ENCODE assay signal across 11 mouse cellular contexts in genomic region chr7:105480081-105480480, GRCm38 (mm10). TPM values are rescaled to one million over a fixed set of nuclear protein-coding genes. Genes with fewer than 3 reads are reported as not detected.
DNase-seq lines count a peak whose midpoint lies in the region; ATAC-seq and TF ChIP-seq lines count a peak whose summit lies in the region.
"Had no signal": no experiment of that assay in that cellular context is flagged by ENCODE, and none has a peak within 500 bp of the region (broad histone marks: within the 10 kb centered on the region; RNA-seq: fewer than 3 reads in every experiment).

No protein-coding gene starts in this region.

- peak overlapping the region; percentile 52; the same call in 1 of the 2 replicates for H3K4me3 ChIP-seq in kidney, embryonic 16.5 days (ENCODE audit: low read length)
- H3K4me3 ChIP-seq in brown adipose tissue, adult 24 weeks (ENCODE audit: insufficient read depth, low read depth, low read length): peak overlapping the region; percentile 70
- H3K4me3 ChIP-seq in midbrain, postnatal 0 days (ENCODE audit: low read depth, low read length): no peak overlapping the region
- H3K4me3 ChIP-seq: midbrain, embryonic 12.5 days had no signal

- peak overlapping the region; percentile 74 for H3K4me2 ChIP-seq in kidney, embryonic 16.5 days (replicated peaks; ENCODE audit: low read depth, low read length)
- no peak overlapping the region for H3K4me2 ChIP-seq in midbrain, postnatal 0 days (ENCODE audit: low read depth, low read length, poor library complexity, severe bottlenecking)

- H3K9ac ChIP-seq in kidney, embryonic 16.5 days (replicated peaks; ENCODE audit: low read length): no peak overlapping the region
- H3K9ac ChIP-seq in midbrain, postnatal 0 days (replicated peaks; ENCODE audit: low read length, poor library complexity, severe bottlenecking): no peak overlapping the region
- H3K9ac ChIP-seq: limb, embryonic 12.5 days; midbrain, embryonic 12.5 days had no signal

- ATAC-seq in kidney, embryonic 16.5 days (ENCODE audit: low FRiP score, low TSS enrichment): no peak
- no peak for ATAC-seq in midbrain, postnatal 0 days (ENCODE audit: low FRiP score)
- no peak for ATAC-seq in megakaryocyte progenitor cell, adult 5-6 weeks (replicated peaks; ENCODE audit: poor library complexity)

- H3K9me3 ChIP-seq in kidney, embryonic 16.5 days (ENCODE audit: low read length): no peaks in the 10 kb centered on the region
- H3K9me3 ChIP-seq in midbrain, postnatal 0 days (ENCODE audit: low read length): no peaks in the 10 kb centered on the region
- H3K9me3 ChIP-seq: limb, embryonic 12.5 days; midbrain, embryonic 12.5 days had no signal

- peaks cover 10% of the 10 kb centered on the region for H3K4me1 ChIP-seq in kidney, embryonic 16.5 days (ENCODE audit: insufficient read depth, low read length)
- H3K4me1 ChIP-seq in brown adipose tissue, adult 24 weeks (ENCODE audit: control insufficient read depth, insufficient read depth, insufficient read length, low read length): peaks cover 11% of the 10 kb centered on the region
- no peaks in the 10 kb centered on the region for H3K4me1 ChIP-seq in midbrain, postnatal 0 days (ENCODE audit: insufficient read depth, low read length)

- H3K27ac ChIP-seq in kidney, embryonic 16.5 days (ENCODE audit: low read length): no peak overlapping the region
- H3K27ac ChIP-seq in brown adipose tissue, adult 24 weeks (replicated peaks; ENCODE audit: low read depth, low read length): peak overlapping the region; percentile 88
- H3K27ac ChIP-seq in midbrain, postnatal 0 days (ENCODE audit: low read depth, low read length): no peak overlapping the region
- H3K27ac ChIP-seq: limb, embryonic 12.5 days; midbrain, embryonic 12.5 days had no signal

- no peaks in the 10 kb centered on the region for H3K36me3 ChIP-seq in kidney, embryonic 16.5 days (ENCODE audit: insufficient read depth, low read length)
- no peaks in the 10 kb centered on the region for H3K36me3 ChIP-seq in midbrain, postnatal 0 days (ENCODE audit: insufficient read depth, low read length)
- H3K36me3 ChIP-seq: limb, embryonic 12.5 days; midbrain, embryonic 12.5 days had no signal

- DNase-seq in embryo, embryonic 10.5 days (ENCODE audit: low spot score): peak; percentile 14
- no peak for DNase-seq in embryo, embryonic 11 days
- no peak for DNase-seq in kidney, adult 8-10 months
- peak; percentile 53 for DNase-seq in midbrain, postnatal 0 days (ENCODE audit: low spot score)
- DNase-seq in cerebellum, postnatal 25 days: no peak
- DNase-seq: kidney, adult 11 months had no signal

- no peaks in the 10 kb centered on the region for H3K27me3 ChIP-seq in kidney, embryonic 16.5 days (ENCODE audit: insufficient read depth, low read length)
- H3K27me3 ChIP-seq in midbrain, postnatal 0 days (ENCODE audit: insufficient read depth, low read length): no peaks in the 10 kb centered on the region; the same call in 1 of the 2 replicates

- no peak for TF ChIP-seq CTCF in midbrain, postnatal 0 days (IDR thresholded peaks at IDR 0.05)

- WGBS in kidney, embryonic 16.5 days: 67% methylated on average over 5 of the region's 5 CpGs
- WGBS in midbrain, postnatal 0 days: 65% methylated on average over 5 of the region's 5 CpGs

RNA-seq across cellular contexts. Expression of gene Cavin3, which starts 2.0 kb away (rescaled TPM):
- polyA plus RNA-seq in kidney, embryonic 16.5 days (2015; fragmentation: Nextera tagmentation; extraction: Ambion mirVana): 59.4 and 75.7 TPM in 2 replicates
- polyA plus RNA-seq in brown adipose tissue, adult 24 weeks (2012; ENCODE audit: insufficient read depth, insufficient read length, missing spikeins): 26.8 and 32.1 TPM in 2 replicates
- 24.8 and 33.5 TPM in 2 replicates for total RNA-seq in midbrain, postnatal 0 days (2014; rRNA removed)
- 34.6 and 40.4 TPM in 2 replicates for polyA plus RNA-seq in midbrain, postnatal 0 days (2015; fragmentation: Nextera tagmentation; extraction: Ambion mirVana)
- 0.22 and 0.27 TPM in 2 replicates for total RNA-seq in megakaryocyte progenitor cell, adult 5-6 weeks (2015)
- total RNA-seq in megakaryocyte progenitor cell, adult 5-6 weeks (2017): 0.41 and 0.42 TPM in 2 replicates

RNA-seq across cellular contexts. Expression of gene Cckbr, which starts 54.5 kb away (rescaled TPM):
- polyA plus RNA-seq in kidney, embryonic 16.5 days (2015; fragmentation: Nextera tagmentation; extraction: Ambion mirVana): 0.67 and 0.85 TPM in 2 replicates
- polyA plus RNA-seq in brown adipose tissue, adult 24 weeks (2012; ENCODE audit: insufficient read depth, insufficient read length, missing spikeins): not detected in 2 replicates
- total RNA-seq in midbrain, postnatal 0 days (2014; rRNA removed): 9.9 and 12.0 TPM in 2 replicates
- 6.3 and 7.7 TPM in 2 replicates for polyA plus RNA-seq in midbrain, postnatal 0 days (2015; fragmentation: Nextera tagmentation; extraction: Ambion mirVana)
- not detected in 2 replicates for total RNA-seq in megakaryocyte progenitor cell, adult 5-6 weeks (2015)
- total RNA-seq in megakaryocyte progenitor cell, adult 5-6 weeks (2017): not detected in 2 replicates
- polyA plus RNA-seq: limb, embryonic 12.5 days had no signal

Comparison
In these comparisons a context has a peak if more than half of its experiments do, and no peak if none do; other contexts are left out.
1. DNase-seq: peak in embryo, embryonic 10.5 days (single experiment) and midbrain, postnatal 0 days (single experiment); none in embryo, embryonic 11 days (single experiment), kidney, adult 8-10 months (0 of 2) and cerebellum, postnatal 25 days (0 of 2).